Mouse (Mus musculus): ENCODE data around the gene Gamt.
A peak's percentile ranks its signal among the peaks of the same experiment; 100 is the strongest.

Gamt gene

GRCm38 (mm10) chr10:80292251-80293146 lies 31.7 kb upstream of the Gamt start, which contains the start of gene Rps15:
TSS of gene Rps15 (plus strand) at chr10:80292453.
- TF ChIP-seq NANOG (IDR thresholded peaks at IDR 0.05; ENCODE audit: borderline replicate concordance, low read length): no peak; the same call in 1 of the 2 replicates
- no peak for TF ChIP-seq CTCF (conservative IDR thresholded peaks at IDR 0.05; ENCODE audit: low read length)
- TF ChIP-seq POU5F1 (IDR thresholded peaks at IDR 0.05; ENCODE audit: borderline replicate concordance, low read length): no peak
- peaks cover 43% of the 10 kb centered on the region for H3K36me3 ChIP-seq (ENCODE audit: insufficient read depth, low read length)
- no peaks in the 10 kb centered on the region for H3K9me3 ChIP-seq (ENCODE audit: low read length)
- peaks cover 75% of the 10 kb centered on the region for H3K4me1 ChIP-seq (replicated peaks; ENCODE audit: low read depth, low read length)
- peak within 1 kb of the TSS; percentile 99 for H3K4me3 ChIP-seq (replicated peaks; ENCODE audit: low read length)
- H3K27me3 ChIP-seq (ENCODE audit: insufficient read depth, low read length): peaks cover 7% of the 10 kb centered on the region

- no peaks in the 10 kb centered on the region for H3K9me3 ChIP-seq (ENCODE audit: low read length)
- TF ChIP-seq CTCF (conservative IDR thresholded peaks at IDR 0.05; ENCODE audit: low read length) (peak; percentile 26), POU5F1 (IDR thresholded peaks at IDR 0.05; ENCODE audit: borderline replicate concordance, low read length) (no peak)
- H3K27me3 ChIP-seq (ENCODE audit: insufficient read depth, low read length): no peaks in the 10 kb centered on the region
- peaks cover 65% of the 10 kb centered on the region for H3K36me3 ChIP-seq (ENCODE audit: insufficient read depth, low read length)
- H3K4me3 ChIP-seq (replicated peaks; ENCODE audit: low read length): no peak overlapping the region
- peaks cover 70% of the 10 kb centered on the region for H3K4me1 ChIP-seq (replicated peaks; ENCODE audit: low read depth, low read length)
Observed at GRCm38 (mm10) chr10:80288657-80289056, 27.8 kb upstream of the Gamt start.

- Histone ChIP-seq H3K9me3 (ENCODE audit: low read length) (no peaks in the 10 kb centered on the region), H3K4me3 (replicated peaks; ENCODE audit: low read length) (no peak overlapping the region), H3K27me3 (ENCODE audit: insufficient read depth, low read length) (no peaks in the 10 kb centered on the region), H3K36me3 (ENCODE audit: insufficient read depth, low read length) (peaks cover 65% of the 10 kb centered on the region), H3K4me1 (replicated peaks; ENCODE audit: low read depth, low read length) (peaks cover 73% of the 10 kb centered on the region)
- no peak for TF ChIP-seq CTCF (conservative IDR thresholded peaks at IDR 0.05; ENCODE audit: low read length)
- TF ChIP-seq POU5F1 (IDR thresholded peaks at IDR 0.05; ENCODE audit: borderline replicate concordance, low read length): no peak
- TF ChIP-seq NANOG (IDR thresholded peaks at IDR 0.05; ENCODE audit: borderline replicate concordance, low read length): no peak
Observed at GRCm38 (mm10) chr10:80288097-80288496, 27.3 kb upstream of the Gamt start.

GRCm38 (mm10) chr10:80285222-80286070 lies 24.6 kb upstream of the Gamt start:
- Histone ChIP-seq H3K4me3 (replicated peaks; ENCODE audit: low read length) (no peak overlapping the region), H3K36me3 (ENCODE audit: insufficient read depth, low read length) (peaks cover 86% of the 10 kb centered on the region), H3K27me3 (ENCODE audit: insufficient read depth, low read length) (no peaks in the 10 kb centered on the region), H3K9me3 (ENCODE audit: low read length) (no peaks in the 10 kb centered on the region), H3K4me1 (replicated peaks; ENCODE audit: low read depth, low read length) (peaks cover 85% of the 10 kb centered on the region)
- TF ChIP-seq NANOG (IDR thresholded peaks at IDR 0.05; ENCODE audit: borderline replicate concordance, low read length): no peak
- no peak for TF ChIP-seq POU5F1 (IDR thresholded peaks at IDR 0.05; ENCODE audit: borderline replicate concordance, low read length)
- TF ChIP-seq CTCF (conservative IDR thresholded peaks at IDR 0.05; ENCODE audit: low read length): no peak

GRCm38 (mm10) chr10:80282481-80283441 lies 21.9 kb upstream of the Gamt start:
- Histone ChIP-seq H3K36me3 (ENCODE audit: insufficient read depth, low read length) (peaks cover 99% of the 10 kb centered on the region), H3K9me3 (ENCODE audit: low read length) (no peaks in the 10 kb centered on the region), H3K27me3 (ENCODE audit: insufficient read depth, low read length) (no peaks in the 10 kb centered on the region), H3K4me3 (replicated peaks; ENCODE audit: low read length) (no peak overlapping the region), H3K4me1 (replicated peaks; ENCODE audit: low read depth, low read length) (peaks cover 92% of the 10 kb centered on the region)
- TF ChIP-seq CTCF (conservative IDR thresholded peaks at IDR 0.05; ENCODE audit: low read length) (no peak), POU5F1 (IDR thresholded peaks at IDR 0.05; ENCODE audit: borderline replicate concordance, low read length) (no peak), NANOG (IDR thresholded peaks at IDR 0.05; ENCODE audit: borderline replicate concordance, low read length) (no peak)

- H3K9me3 ChIP-seq (ENCODE audit: low read length): no peaks in the 10 kb centered on the region
- peaks cover 92% of the 10 kb centered on the region for H3K4me1 ChIP-seq (replicated peaks; ENCODE audit: low read depth, low read length)
- TF ChIP-seq CTCF (conservative IDR thresholded peaks at IDR 0.05; ENCODE audit: low read length) (no peak), POU5F1 (IDR thresholded peaks at IDR 0.05; ENCODE audit: borderline replicate concordance, low read length) (no peak), NANOG (IDR thresholded peaks at IDR 0.05; ENCODE audit: borderline replicate concordance, low read length) (no peak)
- no peaks in the 10 kb centered on the region for H3K27me3 ChIP-seq (ENCODE audit: insufficient read depth, low read length)
- peaks cover 99% of the 10 kb centered on the region for H3K36me3 ChIP-seq (ENCODE audit: insufficient read depth, low read length)
- no peak overlapping the region for H3K4me3 ChIP-seq (replicated peaks; ENCODE audit: low read length)
Observed at GRCm38 (mm10) chr10:80281921-80282371, 21.1 kb upstream of the Gamt start.

- H3K4me3 ChIP-seq (replicated peaks; ENCODE audit: low read length): no peak overlapping the region
- H3K4me1 ChIP-seq (replicated peaks; ENCODE audit: low read depth, low read length): peaks cover 92% of the 10 kb centered on the region
- no peaks in the 10 kb centered on the region for H3K9me3 ChIP-seq (ENCODE audit: low read length)
- TF ChIP-seq POU5F1 (IDR thresholded peaks at IDR 0.05; ENCODE audit: borderline replicate concordance, low read length) (no peak), CTCF (conservative IDR thresholded peaks at IDR 0.05; ENCODE audit: low read length) (no peak), NANOG (IDR thresholded peaks at IDR 0.05; ENCODE audit: borderline replicate concordance, low read length) (no peak)
- no peaks in the 10 kb centered on the region for H3K27me3 ChIP-seq (ENCODE audit: insufficient read depth, low read length)
- peaks cover 99% of the 10 kb centered on the region for H3K36me3 ChIP-seq (ENCODE audit: insufficient read depth, low read length)
Observed at GRCm38 (mm10) chr10:80281304-80281703, 20.5 kb upstream of the Gamt start.

All from E14TG2a.4 (cell line).